In the genomic region with DNA sequence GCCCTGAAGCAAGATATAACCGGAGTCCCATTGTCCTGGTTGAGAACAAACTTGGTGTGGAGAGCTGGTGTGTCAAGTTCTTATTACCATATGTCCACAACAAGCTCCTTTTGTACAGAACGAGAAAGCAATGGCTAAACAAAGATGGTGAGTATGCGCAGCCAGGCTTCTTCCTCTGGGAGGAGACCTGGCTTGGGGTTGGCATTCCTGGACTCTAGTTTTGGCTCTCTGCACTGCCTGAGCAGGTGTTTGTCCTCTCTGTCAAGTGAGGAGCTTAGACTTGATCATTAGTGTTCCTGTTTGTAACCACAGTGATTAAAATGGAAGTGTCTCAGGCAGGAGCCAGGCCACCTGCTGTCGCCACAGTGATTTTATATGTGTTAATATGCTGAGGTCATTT, we compare ENCODE assay signal across 12 mouse cellular contexts. TPM values are rescaled to one million over a fixed set of nuclear protein-coding genes. Genes with fewer than 3 reads are reported as not detected.
DNase-seq lines count a peak whose midpoint lies in the region; ATAC-seq lines count a peak whose summit lies in the region.
"Had no signal": no experiment of that assay in that cellular context is flagged by ENCODE, and none has a peak within 500 bp of the region (broad histone marks: within the 10 kb centered on the region; RNA-seq: fewer than 3 reads in every experiment).

No protein-coding gene starts in this region.

- no peak overlapping the region for H3K27ac ChIP-seq in liver, embryonic 12.5 days
- H3K27ac ChIP-seq: liver, embryonic 15.5 days had no signal

- DNase-seq in gastrocnemius, adult 18-20 months (ENCODE audit: low spot score), result peak; percentile 51
- DNase-seq in gastrocnemius, postnatal 36 days, result no peak
- DNase-seq in Muller cell, postnatal 12 days (ENCODE audit: inconsistent ontology term), result peak; percentile 84
- peak; percentile 25 to 45 for DNase-seq in cerebellum, postnatal 10 days
- peak; percentile 38 for DNase-seq in heart, postnatal 25 days (ENCODE audit: low spot score)
- DNase-seq in spleen, postnatal 4 days (ENCODE audit: low spot score in 2 of 2), result no peak
- no peak for DNase-seq in layer of hippocampus, adult 11-12 months (ENCODE audit: low spot score)
- DNase-seq: adrenal gland, postnatal 36 days had no signal

- intact Hi-C loops in gastrocnemius, postnatal 36 days (cut with DNase I), result no loop called here
- intact Hi-C loops in heart, postnatal 25 days (cut with DNase I), result no loop called here

- no peak for ATAC-seq in liver, embryonic 12.5 days
- ATAC-seq: Patski had no signal

- H3K9ac ChIP-seq in liver, embryonic 12.5 days, result no peak overlapping the region
- H3K9ac ChIP-seq: liver, embryonic 15.5 days had no signal

- H3K4me2 ChIP-seq in liver, embryonic 12.5 days, result no peak overlapping the region
- H3K4me2 ChIP-seq: liver, embryonic 15.5 days had no signal

- no peak overlapping the region for H3K4me3 ChIP-seq in liver, embryonic 12.5 days
- H3K4me3 ChIP-seq: liver, embryonic 15.5 days had no signal

- no peaks in the 10 kb centered on the region for H3K27me3 ChIP-seq in liver, embryonic 12.5 days (replicated peaks)
- H3K27me3 ChIP-seq: liver, embryonic 15.5 days; Patski had no signal

- H3K4me1 ChIP-seq in liver, embryonic 12.5 days, result peaks cover 13% of the 10 kb centered on the region
- H3K4me1 ChIP-seq: liver, embryonic 15.5 days had no signal

- no peaks in the 10 kb centered on the region for H3K9me3 ChIP-seq in liver, embryonic 12.5 days (replicated peaks)
- H3K9me3 ChIP-seq: liver, embryonic 15.5 days had no signal

- 90% methylated on average over 4 of the region's 4 CpGs for WGBS in liver, embryonic 12.5 days (ENCODE audit: insufficient replicate concordance)

- peaks cover 50% of the 10 kb centered on the region for H3K36me3 ChIP-seq in liver, embryonic 12.5 days

RNA-seq across cellular contexts. Expression of a gene that starts 7.1 kb away (rescaled TPM):
- 10 to 100 TPM; 18.2 to 18.8 TPM for total RNA-seq in gastrocnemius, adult 18-20 months (2021)
- total RNA-seq in gastrocnemius, postnatal 36 days (2021), result 10 to 100 TPM; 13.6 to 16.0 TPM
- 10 to 100 TPM; 21.0 to 23.0 TPM for total RNA-seq in heart, postnatal 25 days (2021)
- polyA plus RNA-seq in liver, embryonic 12.5 days (2016; fragmentation: Nextera tagmentation; extraction: Ambion mirVana), result 4.4 and 5.7 TPM in 2 replicates

RNA-seq across cellular contexts. Expression of a gene that starts 41.7 kb away (rescaled TPM):
- total RNA-seq in gastrocnemius, adult 18-20 months (2021), result not detected
- not detected for total RNA-seq in gastrocnemius, postnatal 36 days (2021)
- not detected for total RNA-seq in heart, postnatal 25 days (2021)
- not detected in 2 replicates for polyA plus RNA-seq in liver, embryonic 12.5 days (2016; fragmentation: Nextera tagmentation; extraction: Ambion mirVana)
- polyA plus RNA-seq: intestine, embryonic 14.5 days; liver, embryonic 15.5 days; Patski had no signal

Comparison
In these comparisons a context has a peak if more than half of its experiments do, and no peak if none do; other contexts are left out.
1. DNase-seq: peak in gastrocnemius, adult 18-20 months (single experiment), Muller cell, postnatal 12 days (single experiment), cerebellum, postnatal 10 days (2 of 2) and heart, postnatal 25 days (single experiment); none in gastrocnemius, postnatal 36 days (0 of 2), spleen, postnatal 4 days (0 of 2) and layer of hippocampus, adult 11-12 months (single experiment).